Mouse (Mus musculus) heart, embryonic 14.5 days (tissue): ENCODE measurements around the gene Mettl27. TPM values are rescaled to one million over a fixed set of nuclear protein-coding genes. Genes with fewer than 3 reads are reported as not detected.

Experiments used
- ATAC-seq: fragments of 200-750 bp; cut with Nextera tagmentation; 2 replicates; pipeline ENCODE4 v1.8.0; 2017; ENCODE audit warnings: low read depth, moderate TSS enrichment; ENCODE audit not compliant: insufficient number of reproducible peaks, insufficient read depth, low FRiP score
- H3K27ac ChIP-seq, 2 experiments: fragments of 200-500 bp in 1 of 2; fragments of 300-500 bp in 1 of 2; sonication (generic) in 1 of 2; replicated peaks in 1 of 2; 2 replicates each; pipeline ENCODE4 v1.5.1; 2012 to 2014; ENCODE audit warnings: low read depth in 2 of 2, low read length in 2 of 2, control low read depth in 1 of 2, mild to moderate bottlenecking in 1 of 2, mixed read lengths in 1 of 2; ENCODE audit not compliant: control insufficient read depth in 1 of 2, insufficient read depth in 1 of 2
- H3K27me3 ChIP-seq: fragments of 300-500 bp; sonication (generic); 2 replicates; pipeline ENCODE4 v1.6.1; 2014; ENCODE audit warnings: mild to moderate bottlenecking, low read length, control low read depth; ENCODE audit not compliant: control insufficient read depth, insufficient read depth
- H3K36me3 ChIP-seq: fragments of 300-500 bp; sonication (generic); 2 replicates; pipeline ENCODE4 v1.6.1; 2014; ENCODE audit warnings: mild to moderate bottlenecking, control low read depth, low read length, mixed read lengths; ENCODE audit not compliant: control insufficient read depth, insufficient read depth
- H3K4me1 ChIP-seq, 2 experiments: fragments of 200-500 bp in 1 of 2; fragments of 300-500 bp in 1 of 2; sonication (generic) in 1 of 2; 2 replicates each; pipeline ENCODE4 v1.6.1; 2012 to 2014; ENCODE audit warnings: low read length in 2 of 2, control low read depth in 1 of 2, mixed read lengths in 1 of 2; ENCODE audit not compliant: control insufficient read depth in 2 of 2, insufficient read depth in 2 of 2
- H3K4me2 ChIP-seq: fragments of 300-500 bp; sonication (generic); 2 replicates; pipeline ENCODE4 v1.6.1; 2014; ENCODE audit warnings: mild to moderate bottlenecking, low read length
- H3K4me3 ChIP-seq, 2 experiments: fragments of 200-500 bp in 1 of 2; fragments of 300-500 bp in 1 of 2; sonication (generic) in 1 of 2; 2 replicates each; pipeline ENCODE4 v1.5.1; 2012 to 2014; ENCODE audit warnings: low read length in 2 of 2, mild to moderate bottlenecking in 2 of 2, control low read depth in 1 of 2, low read depth in 1 of 2, moderate library complexity in 1 of 2; ENCODE audit not compliant: control insufficient read depth in 1 of 2, insufficient read depth in 1 of 2
- H3K9ac ChIP-seq: fragments of 300-500 bp; sonication (generic); 2 replicates; pipeline ENCODE4 v1.6.1; 2014; ENCODE audit warnings: mild to moderate bottlenecking, low read length
- H3K9me3 ChIP-seq: fragments of 300-500 bp; sonication (generic); 2 replicates; pipeline ENCODE4 v1.6.1; 2016; ENCODE audit warnings: low read length, control low read depth; ENCODE audit not compliant: control insufficient read depth
- WGBS: fragments of 180-500 bp; shearing (Covaris S2); extraction: QIAGEN DNeasy Blood & Tissue Kit; methylation state at CpG from one replicate; pipeline ENCODE4 v1.1.7; 2014; 5-methylcytosine and 5-hydroxymethylcytosine counted together
- polyA plus RNA-seq: library from polyadenylated mRNA; unstranded; fragments of >200 nt; fragmentation: Nextera tagmentation; extraction: Ambion mirVana; gene quantifications from 2 replicates; pipeline ENCODE4 v1.2.1, GENCODE M21; 2014

The Mettl27 gene
- polyA plus RNA-seq, 1 experiment from 2014 or later: 11.1 TPM

DNA sequence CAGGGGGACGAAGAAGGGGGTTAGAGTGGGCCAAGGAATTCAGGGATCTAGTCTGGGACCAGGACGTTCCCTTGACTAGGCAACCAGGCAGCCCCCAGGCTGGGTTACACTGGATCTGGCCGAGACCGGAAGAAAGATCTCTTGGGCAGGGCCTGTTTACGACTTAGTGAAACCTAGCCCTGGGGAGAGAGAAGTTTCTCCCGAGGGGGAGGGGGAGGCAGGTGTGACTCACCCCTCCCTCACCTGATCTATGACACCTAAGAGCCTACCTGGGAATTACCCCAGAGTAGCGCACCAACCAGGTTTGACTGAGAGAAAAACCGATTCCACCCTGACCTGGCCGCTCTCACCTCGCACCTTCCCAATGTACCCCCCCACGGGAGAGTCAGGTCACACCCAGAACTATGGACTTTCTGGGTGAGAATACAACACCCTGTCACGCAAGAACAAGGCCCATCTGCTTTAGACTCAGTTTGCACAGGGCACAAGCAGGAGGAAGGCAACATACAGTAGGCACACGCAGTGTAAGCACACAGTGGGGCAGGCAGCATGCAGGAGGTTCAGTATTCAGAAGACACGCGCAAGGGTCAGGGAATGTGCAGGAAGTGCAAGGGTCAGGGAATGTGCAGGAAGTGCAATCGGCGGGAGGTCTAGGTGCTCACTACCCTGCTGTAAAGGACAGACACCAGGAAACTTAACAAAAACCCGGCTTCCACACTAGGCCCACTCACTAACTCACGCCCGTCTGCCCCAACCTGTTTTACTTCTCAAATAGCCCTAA is 35.2 kb downstream of the Mettl27 start:
- Histone ChIP-seq H3K4me3 (no peak overlapping the region), H3K27ac (no peak overlapping the region), H3K9ac (no peak overlapping the region), H3K36me3 (no peaks in the 10 kb centered on the region), H3K27me3 (peaks cover 8% of the 10 kb centered on the region; the same call in 1 of the 2 replicates), H3K4me2 (no peak overlapping the region), H3K9me3 (no peaks in the 10 kb centered on the region), H3K4me1 (peaks cover 4 to 12% of the 10 kb centered on the region in 2 experiments; a peak in 3 of 4 replicates)
- ATAC-seq: no peak
- WGBS: 74% methylated on average over 20 of the region's 20 CpGs

DNA sequence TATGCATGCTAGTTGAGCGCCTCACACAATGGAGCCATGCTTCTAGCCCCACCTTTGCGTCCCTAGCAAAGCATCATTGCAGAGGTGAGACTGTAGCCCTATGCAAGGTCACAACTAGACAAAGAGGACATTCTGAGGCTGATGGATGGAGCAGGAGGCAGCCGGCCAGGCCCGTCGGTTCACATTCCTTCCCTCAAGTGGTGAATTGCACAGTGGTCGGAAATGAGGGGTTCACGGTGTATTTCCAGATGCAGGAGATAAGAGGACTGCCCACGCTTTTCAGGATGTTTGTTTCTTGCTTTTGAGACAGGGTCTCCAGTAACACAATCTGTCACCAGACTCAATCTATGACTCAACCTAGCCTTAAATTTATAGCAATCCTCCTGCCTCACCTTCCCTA is 38.5 kb downstream of the Mettl27 start:
- Histone ChIP-seq H3K4me3 (no peak overlapping the region), H3K4me2 (no peak overlapping the region), H3K9ac (no peak overlapping the region), H3K27me3 (peaks cover 8% of the 10 kb centered on the region; the same call in 1 of the 2 replicates), H3K9me3 (no peaks in the 10 kb centered on the region), H3K4me1 (peaks cover 4 to 13% of the 10 kb centered on the region in 2 experiments; a peak in 3 of 4 replicates), H3K27ac (no peak overlapping the region), H3K36me3 (no peaks in the 10 kb centered on the region)
- ATAC-seq: no peak
- WGBS: 47% methylated on average over 8 of the region's 8 CpGs

- Histone ChIP-seq H3K27me3 (no peaks in the 10 kb centered on the region), H3K4me3 (no peak overlapping the region), H3K4me1 (peaks cover 0 to 4% of the 10 kb centered on the region in 2 experiments; a peak in 1 of 4 replicates), H3K9me3 (no peaks in the 10 kb centered on the region), H3K27ac (no peak overlapping the region), H3K4me2 (no peak overlapping the region), H3K9ac (no peak overlapping the region), H3K36me3 (no peaks in the 10 kb centered on the region)
- no peak for ATAC-seq
Observed at GRCm38 (mm10) chr5:134973081-134973480, 40.9 kb downstream of the Mettl27 start.

GRCm38 (mm10) chr5:134973526-134973925 is 41.4 kb downstream of the Mettl27 start:
- no peak overlapping the region for H3K9ac ChIP-seq
- WGBS: 84% methylated on average over 7 of the region's 7 CpGs
- H3K4me3 ChIP-seq: no peak overlapping the region
- no peaks in the 10 kb centered on the region for H3K36me3 ChIP-seq
- no peaks in the 10 kb centered on the region for H3K27me3 ChIP-seq
- H3K9me3 ChIP-seq: no peaks in the 10 kb centered on the region
- no peak overlapping the region for H3K4me2 ChIP-seq
- H3K4me1 ChIP-seq: peaks cover 0 to 4% of the 10 kb centered on the region in 2 experiments; a peak in 1 of 4 replicates
- H3K27ac ChIP-seq: no peak overlapping the region
- no peak for ATAC-seq

DNA sequence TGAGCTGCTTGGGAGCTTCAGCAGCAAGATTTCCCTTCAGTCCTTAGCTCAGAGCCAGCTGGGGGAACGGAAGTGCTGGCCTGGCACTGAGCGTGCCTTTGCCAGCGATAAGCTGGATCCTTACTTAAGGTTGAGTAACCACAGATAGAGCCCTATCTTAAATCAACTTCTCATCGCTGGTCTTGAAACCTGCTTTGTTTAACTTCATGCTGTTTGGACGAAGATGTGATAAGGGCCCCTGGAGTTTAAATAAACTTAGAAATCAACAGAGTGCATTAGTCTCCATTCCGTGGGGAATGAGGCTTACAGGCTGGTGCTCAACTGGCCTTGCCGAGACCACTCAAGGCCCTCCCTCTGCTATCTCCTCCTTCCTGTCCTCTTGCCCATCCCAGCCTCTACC is 42.1 kb downstream of the Mettl27 start:
- Histone ChIP-seq H3K4me1 (peaks cover 0 to 4% of the 10 kb centered on the region in 2 experiments; a peak in 1 of 4 replicates), H3K27me3 (no peaks in the 10 kb centered on the region), H3K9ac (no peak overlapping the region), H3K4me3 (no peak overlapping the region), H3K9me3 (no peaks in the 10 kb centered on the region), H3K27ac (peak overlapping the region in 1 of 2 experiments; percentile 17; a peak in 1 of 4 replicates), H3K4me2 (peak overlapping the region; percentile 16; the same call in 1 of the 2 replicates), H3K36me3 (no peaks in the 10 kb centered on the region)
- ATAC-seq: no peak
- WGBS: 6% methylated on average over 7 of the region's 7 CpGs

DNA sequence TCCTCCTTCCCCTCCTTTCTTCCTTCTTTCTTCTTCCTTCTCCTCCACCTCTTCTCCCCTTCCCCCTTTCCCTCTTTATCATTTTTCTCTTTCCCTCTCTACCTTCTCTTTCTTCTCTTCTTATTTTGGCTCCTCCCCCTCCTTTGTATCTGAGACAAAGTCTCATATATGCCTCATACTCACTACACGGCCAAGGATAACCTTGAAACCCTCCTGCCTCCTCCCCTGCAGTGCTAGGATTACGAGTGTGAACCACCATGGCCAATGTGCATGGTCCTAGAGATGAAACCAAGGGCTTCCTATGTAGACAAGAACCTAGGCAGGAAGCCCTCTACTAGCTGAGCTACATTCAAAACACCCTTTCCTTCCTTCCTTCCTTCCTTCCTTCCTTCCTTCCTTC is 42.8 kb downstream of the Mettl27 start:
- peaks cover 0 to 4% of the 10 kb centered on the region in 2 experiments; a peak in 1 of 4 replicates for H3K4me1 ChIP-seq
- no peak overlapping the region for H3K27ac ChIP-seq
- 0 out of 2 replicates have a peak overlapping the region, but pooled peaks have one; percentile 16 for H3K4me2 ChIP-seq
- H3K36me3 ChIP-seq: no peaks in the 10 kb centered on the region
- 45% methylated on average over 2 of the region's 2 CpGs for WGBS
- ATAC-seq: no peak
- H3K9me3 ChIP-seq: no peaks in the 10 kb centered on the region
- H3K4me3 ChIP-seq: no peak overlapping the region
- H3K27me3 ChIP-seq: no peaks in the 10 kb centered on the region
- H3K9ac ChIP-seq: no peak overlapping the region

- WGBS: 80% methylated on average over 2 of the region's 2 CpGs
- no peak overlapping the region for H3K9ac ChIP-seq
Observed at GRCm38 (mm10) chr5:134976164-134976563, 44.0 kb downstream of the Mettl27 start.

More at GRCm38 (mm10) chr5:134976164-134976563, 44.0 kb downstream of the Mettl27 start:
- Histone ChIP-seq H3K4me3 (no peak overlapping the region), H3K4me1 (peaks cover 0 to 4% of the 10 kb centered on the region in 2 experiments; a peak in 1 of 4 replicates), H3K27ac (no peak overlapping the region), H3K36me3 (no peaks in the 10 kb centered on the region), H3K27me3 (no peaks in the 10 kb centered on the region), H3K9me3 (no peaks in the 10 kb centered on the region), H3K4me2 (no peak overlapping the region)
- no peak for ATAC-seq
